Mouse (Mus musculus) G1E (cell line): ENCODE measurements at regions not wholly inside any gene's neighbourhood (a gene's known extent, or its start where the extent isn't known, plus 50 kb on each side); places are given as distances from the start of the nearest gene placed in this dataset.

Source experiments
- CTCF ChIP-seq: IDR thresholded peaks from 2 replicates; pipeline ENCODE4 v1.5.1; 2012; ENCODE audit warnings: low read depth, low read length, inconsistent platforms, mixed read lengths
- GATA1 ChIP-seq: IDR thresholded peaks from 2 replicates; pipeline ENCODE4 v1.6.1; 2012; ENCODE audit warnings: borderline replicate concordance, low read length, inconsistent platforms, mixed read lengths
- GATA2 ChIP-seq: IDR thresholded peaks from 2 replicates; pipeline ENCODE4 v1.6.1; 2012; ENCODE audit warnings: low read depth, low read length, inconsistent platforms, borderline replicate concordance
- TAL1 ChIP-seq: conservative IDR thresholded peaks from 2 replicates; pipeline ENCODE4 v1.6.1; 2012; ENCODE audit warnings: low read depth, low read length, inconsistent platforms, mixed read lengths

GRCm38 (mm10) chr2:39344207-39344606 is 118.0 kb upstream of the Ppp6c start:
- TF ChIP-seq CTCF (no peak), TAL1 (no peak), GATA1 (no peak), GATA2 (no peak)
